Mouse (Mus musculus): ENCODE measurements around the gene Neurl1a.

DNA sequence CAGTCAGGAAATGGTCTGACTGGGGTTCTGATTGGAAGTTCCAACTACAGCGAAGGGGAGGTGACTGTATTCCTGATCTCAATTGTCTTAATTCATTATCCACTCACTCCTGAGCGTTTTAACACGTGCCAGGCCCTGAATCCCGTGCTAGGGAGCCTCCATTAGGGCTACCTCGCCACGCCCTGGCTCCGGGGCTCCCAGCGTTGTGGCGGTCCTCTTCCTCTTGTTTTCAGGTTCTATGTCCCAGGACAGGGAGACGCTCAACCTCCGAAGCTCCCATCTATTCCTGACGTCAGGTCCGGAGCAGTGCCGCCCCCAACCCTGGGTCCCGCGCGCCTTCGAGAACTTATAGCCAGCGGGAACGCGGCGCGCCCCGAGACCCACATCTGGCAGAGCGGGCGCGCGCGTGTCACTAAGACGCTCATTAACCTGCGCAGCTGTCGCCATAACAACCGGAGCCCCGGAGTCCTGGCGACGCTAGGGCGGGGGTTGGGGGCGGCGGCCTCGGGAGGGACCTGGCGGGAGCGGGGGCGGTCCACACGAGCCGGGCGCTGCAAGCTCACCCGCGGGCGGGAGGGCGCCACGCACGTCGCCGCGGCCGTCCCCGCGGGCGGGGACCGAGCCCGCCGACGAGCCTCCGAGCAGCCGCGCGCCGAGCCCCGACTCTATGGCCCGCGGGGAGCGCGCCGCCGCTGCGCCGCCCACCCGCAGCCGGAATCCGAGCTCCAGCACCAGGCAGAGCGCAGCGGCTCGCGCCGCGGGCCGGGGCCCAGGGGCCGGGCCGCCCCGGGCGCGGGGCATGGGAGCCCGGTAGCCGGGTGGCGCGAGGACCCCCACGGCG, at the start of gene Neurl1a:
- TF ChIP-seq CTCF (IDR thresholded peaks at IDR 0.05; ENCODE audit: control insufficient read depth, insufficient read depth, insufficient read length): no peak
- no peak for TF ChIP-seq USF1 (IDR thresholded peaks at IDR 0.05; ENCODE audit: low read depth)

Data from C2C12 (cell line).